Mouse (Mus musculus): Measurements from ENCODE around the gene Cdc6.
A peak's percentile ranks its signal among the peaks of the same experiment; 100 is the strongest.

Cdc6 gene

GRCm38 (mm10) chr11:98943741-98944461 is 36.3 kb downstream of the Cdc6 start:
- DNase-seq (ENCODE audit: low spot score): peak; percentile 66

GRCm38 (mm10) chr11:98944897-98945604 is 37.5 kb downstream of the Cdc6 start:
- peak; percentile 76 for DNase-seq (ENCODE audit: low spot score)

GRCm38 (mm10) chr11:98945605-98945977 is 38.0 kb downstream of the Cdc6 start:
- peak; percentile 78 for DNase-seq (ENCODE audit: low spot score)

GRCm38 (mm10) chr11:98947969-98948569 is 40.5 kb downstream of the Cdc6 start:
- DNase-seq (ENCODE audit: low spot score): no peak

- DNase-seq (ENCODE audit: low spot score): no peak
Observed at GRCm38 (mm10) chr11:98949242-98949957, 41.8 kb downstream of the Cdc6 start.

- no peak for DNase-seq (ENCODE audit: low spot score)
Observed at GRCm38 (mm10) chr11:98949958-98950460, 42.4 kb downstream of the Cdc6 start.

- DNase-seq (ENCODE audit: low spot score): no peak
Observed at GRCm38 (mm10) chr11:98950484-98950883, 42.9 kb downstream of the Cdc6 start.

GRCm38 (mm10) chr11:98951026-98951906 is 43.7 kb downstream of the Cdc6 start:
- DNase-seq (ENCODE audit: low spot score): no peak

GRCm38 (mm10) chr11:98952111-98952510 is 44.5 kb downstream of the Cdc6 start:
- DNase-seq (ENCODE audit: low spot score): no peak

- DNase-seq (ENCODE audit: low spot score): no peak
Observed at GRCm38 (mm10) chr11:98952736-98953135, 45.1 kb downstream of the Cdc6 start.

GRCm38 (mm10) chr11:98953361-98953760 is 45.8 kb downstream of the Cdc6 start:
- DNase-seq (ENCODE audit: low spot score): peak; percentile 91

- DNase-seq (ENCODE audit: low spot score): no peak
Observed at GRCm38 (mm10) chr11:98953835-98954320, 46.3 kb downstream of the Cdc6 start.

GRCm38 (mm10) chr11:98954373-98954772 is 46.8 kb downstream of the Cdc6 start:
- peak; percentile 87 for DNase-seq (ENCODE audit: low spot score)

GRCm38 (mm10) chr11:98954801-98955706 is 47.5 kb downstream of the Cdc6 start:
- DNase-seq (ENCODE audit: low spot score): no peak

- DNase-seq (ENCODE audit: low spot score): no peak
Observed at GRCm38 (mm10) chr11:98955707-98956235, 48.2 kb downstream of the Cdc6 start.

GRCm38 (mm10) chr11:98956340-98956739 is 48.7 kb downstream of the Cdc6 start:
- DNase-seq (ENCODE audit: low spot score): no peak

GRCm38 (mm10) chr11:98959437-98960312 is 52.1 kb downstream of the Cdc6 start:
- peak; percentile 91 for DNase-seq (ENCODE audit: low spot score)

- DNase-seq (ENCODE audit: low spot score): peak; percentile 88
Observed at GRCm38 (mm10) chr11:98960313-98960906, 52.8 kb downstream of the Cdc6 start.
